Mouse (Mus musculus) neural tube, embryonic 13.5 days (tissue): ENCODE results near the gene Gkn3. TPM values are rescaled to one million over a fixed set of nuclear protein-coding genes. Genes with fewer than 3 reads are reported as not detected.

Source experiments
- ATAC-seq: fragments of 200-750 bp; cut with Nextera tagmentation; 2 replicates; pipeline ENCODE4 v1.8.0; 2017; ENCODE audit warnings: low read depth, mild to moderate bottlenecking, moderate TSS enrichment, moderate library complexity
- H3K27ac ChIP-seq: fragments of 300-500 bp; sonication (generic); replicated peaks from 2 replicates; pipeline ENCODE4 v1.5.1; 2015; ENCODE audit warnings: moderate library complexity, mild to moderate bottlenecking, inconsistent platforms
- H3K27me3 ChIP-seq: fragments of 300-500 bp; sonication (generic); 2 replicates; pipeline ENCODE4 v1.6.1; 2015; ENCODE audit warnings: mild to moderate bottlenecking, inconsistent platforms
- H3K36me3 ChIP-seq: fragments of 300-500 bp; sonication (generic); 2 replicates; pipeline ENCODE4 v1.6.1; 2015; ENCODE audit warnings: mild to moderate bottlenecking, inconsistent platforms
- H3K4me1 ChIP-seq: fragments of 300-500 bp; sonication (generic); replicated peaks from 2 replicates; pipeline ENCODE4 v1.6.1; 2015; ENCODE audit warnings: inconsistent platforms
- H3K4me2 ChIP-seq: fragments of 300-500 bp; sonication (generic); 2 replicates; pipeline ENCODE4 v1.6.1; 2015; ENCODE audit warnings: inconsistent platforms, mild to moderate bottlenecking, moderate library complexity
- H3K4me3 ChIP-seq: fragments of 300-500 bp; sonication (generic); 2 replicates; pipeline ENCODE4 v1.5.1; 2015; ENCODE audit warnings: mild to moderate bottlenecking, inconsistent platforms
- H3K9ac ChIP-seq: fragments of 300-500 bp; sonication (generic); 2 replicates; pipeline ENCODE4 v1.6.1; 2015; ENCODE audit warnings: moderate library complexity, mild to moderate bottlenecking, inconsistent platforms
- H3K9me3 ChIP-seq: fragments of 300-500 bp; sonication (generic); 2 replicates; pipeline ENCODE4 v1.6.1; 2016; ENCODE audit warnings: inconsistent platforms
- WGBS: fragments of 180-500 bp; shearing (Covaris S2); methylation state at CpG from one replicate; pipeline ENCODE4 v1.1.7; 2015; 5-methylcytosine and 5-hydroxymethylcytosine counted together
- polyA plus RNA-seq: library from polyadenylated mRNA; unstranded; fragments of >200 nt; fragmentation: Nextera tagmentation; extraction: Ambion mirVana; gene quantifications from 2 replicates; pipeline ENCODE4 v1.2.1, GENCODE M21; 2015

Gkn3 gene
- not detected in 2 replicates for polyA plus RNA-seq

GRCm38 (mm10) chr6:87388877-87389276 is at the start of gene Gkn3:
Gene Gkn3, minus strand, starts transcription at chr6:87388935.
- peaks cover 16% of the 10 kb centered on the region for H3K4me1 ChIP-seq
- WGBS, result 58% methylated on average over 7 of the region's 7 CpGs
- ATAC-seq, result no peak

DNA sequence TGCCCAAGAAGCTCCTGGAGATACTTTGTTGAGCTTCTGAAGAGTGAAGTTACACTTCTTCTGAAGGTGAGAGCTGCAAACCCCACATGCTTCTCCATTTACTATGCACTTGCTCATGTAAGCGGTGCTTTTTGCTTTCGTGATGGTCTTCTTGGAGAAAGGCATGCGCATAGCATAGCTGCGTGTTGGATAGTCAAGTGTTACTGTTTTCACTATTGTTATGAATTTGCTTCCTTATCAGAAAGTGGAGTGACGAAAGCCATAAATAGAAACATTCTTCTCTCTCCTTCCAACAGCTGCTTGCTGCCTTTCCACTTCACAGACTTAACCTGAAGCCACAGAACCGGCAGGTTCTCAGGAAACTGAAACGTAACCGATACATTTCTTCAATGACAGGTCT is 48.0 kb upstream of the Gkn3 start:
- H3K9me3 ChIP-seq, result no peaks in the 10 kb centered on the region
- no peak overlapping the region for H3K9ac ChIP-seq
- no peaks in the 10 kb centered on the region for H3K36me3 ChIP-seq
- no peak for ATAC-seq
- H3K4me1 ChIP-seq, result no peaks in the 10 kb centered on the region
- no peak overlapping the region for H3K27ac ChIP-seq
- no peaks in the 10 kb centered on the region for H3K27me3 ChIP-seq
- no peak overlapping the region for H3K4me3 ChIP-seq
- no peak overlapping the region for H3K4me2 ChIP-seq
- WGBS, result 92% methylated on average over 8 of the region's 8 CpGs

More at GRCm38 (mm10) chr6:87388877-87389276, at the start of gene Gkn3:
- no peak within 1 kb of the TSS for H3K4me2 ChIP-seq
- H3K27ac ChIP-seq, result no peak within 1 kb of the TSS
- H3K9me3 ChIP-seq, result no peaks in the 10 kb centered on the region
- no peaks in the 10 kb centered on the region for H3K27me3 ChIP-seq
- H3K36me3 ChIP-seq, result no peaks in the 10 kb centered on the region
- H3K4me3 ChIP-seq, result no peak within 1 kb of the TSS
- no peak within 1 kb of the TSS for H3K9ac ChIP-seq

DNA sequence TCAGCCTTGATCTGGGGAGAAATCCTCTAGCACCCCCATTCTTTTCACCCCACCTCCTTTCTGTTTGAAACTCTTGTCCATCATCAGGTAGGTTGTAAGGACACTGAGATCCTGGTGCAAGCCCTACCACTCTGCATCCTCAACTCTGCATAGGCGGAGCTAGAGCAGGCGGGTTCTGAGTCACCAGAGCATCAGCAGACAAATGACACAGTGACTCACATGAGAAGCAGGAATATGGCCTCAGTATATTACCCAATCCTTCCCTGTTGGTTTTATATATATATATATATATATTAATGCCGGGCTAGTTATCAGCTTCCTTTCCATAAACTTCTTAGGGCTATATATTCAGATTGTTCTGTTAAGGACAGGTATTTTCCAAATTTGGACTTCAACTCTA is 47.1 kb upstream of the Gkn3 start:
- 94% methylated on average over 3 of the region's 3 CpGs for WGBS

DNA sequence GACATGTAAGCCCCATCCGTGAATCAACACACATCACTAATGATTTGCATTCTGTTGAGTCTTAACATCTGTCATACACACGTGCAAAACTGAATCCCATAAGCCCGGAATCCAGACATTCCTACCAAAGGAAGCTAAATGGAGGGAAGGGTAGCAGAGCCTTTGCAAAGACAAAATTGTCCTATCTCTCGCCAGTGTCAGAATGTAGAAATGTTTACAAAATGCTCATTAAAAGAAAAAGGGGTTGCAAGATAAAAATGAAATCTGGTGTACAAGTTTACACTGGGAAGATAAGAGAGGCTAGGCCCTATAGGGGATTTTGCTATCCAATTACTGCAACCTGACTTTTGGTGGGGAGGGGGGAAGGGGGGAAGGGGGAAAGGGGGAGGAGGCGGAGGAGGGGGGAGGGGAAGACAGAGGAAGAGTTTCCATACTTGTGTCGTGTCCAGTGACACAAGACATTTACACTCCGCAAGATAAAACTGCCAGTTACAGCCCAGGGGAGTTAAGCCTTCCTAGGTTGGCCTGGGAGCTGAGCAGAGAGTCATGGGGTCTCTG is 39.8 kb upstream of the Gkn3 start, which contains the start of gene Bmp10:
Gene Bmp10 (plus strand): TSS at position 508 of the 558 bp plus-strand sequence.
- Histone ChIP-seq H3K9ac (no peak within 1 kb of the TSS), H3K4me1 (0 out of 2 replicates have a peak, but pooled peaks cover 2% of the 10 kb centered on the region), H3K36me3 (no peaks in the 10 kb centered on the region), H3K4me3 (no peak within 1 kb of the TSS), H3K27me3 (no peaks in the 10 kb centered on the region), H3K27ac (no peak within 1 kb of the TSS), H3K9me3 (no peaks in the 10 kb centered on the region), H3K4me2 (no peak within 1 kb of the TSS)
- WGBS, result 81% methylated on average over 7 of the region's 7 CpGs
- ATAC-seq, result no peak

More for the DNA sequence above, 47.1 kb upstream of the Gkn3 start:
- H3K4me2 ChIP-seq, result no peak overlapping the region
- H3K4me3 ChIP-seq, result no peak overlapping the region
- H3K36me3 ChIP-seq, result no peaks in the 10 kb centered on the region
- no peak for ATAC-seq
- no peaks in the 10 kb centered on the region for H3K27me3 ChIP-seq
- H3K9me3 ChIP-seq, result no peaks in the 10 kb centered on the region
- no peak overlapping the region for H3K9ac ChIP-seq
- no peaks in the 10 kb centered on the region for H3K4me1 ChIP-seq
- H3K27ac ChIP-seq, result no peak overlapping the region

- ATAC-seq, result no peak
- no peaks in the 10 kb centered on the region for H3K9me3 ChIP-seq
- H3K36me3 ChIP-seq, result no peaks in the 10 kb centered on the region
- no peak overlapping the region for H3K9ac ChIP-seq
- H3K4me3 ChIP-seq, result no peak overlapping the region
- 0 out of 2 replicates have a peak, but pooled peaks cover 2% of the 10 kb centered on the region for H3K4me1 ChIP-seq
- 71% methylated on average over 8 of the region's 8 CpGs for WGBS
- no peak overlapping the region for H3K27ac ChIP-seq
- no peak overlapping the region for H3K4me2 ChIP-seq
- no peaks in the 10 kb centered on the region for H3K27me3 ChIP-seq
Measured at GRCm38 (mm10) chr6:87427616-87428015, 38.9 kb upstream of the Gkn3 start.

DNA sequence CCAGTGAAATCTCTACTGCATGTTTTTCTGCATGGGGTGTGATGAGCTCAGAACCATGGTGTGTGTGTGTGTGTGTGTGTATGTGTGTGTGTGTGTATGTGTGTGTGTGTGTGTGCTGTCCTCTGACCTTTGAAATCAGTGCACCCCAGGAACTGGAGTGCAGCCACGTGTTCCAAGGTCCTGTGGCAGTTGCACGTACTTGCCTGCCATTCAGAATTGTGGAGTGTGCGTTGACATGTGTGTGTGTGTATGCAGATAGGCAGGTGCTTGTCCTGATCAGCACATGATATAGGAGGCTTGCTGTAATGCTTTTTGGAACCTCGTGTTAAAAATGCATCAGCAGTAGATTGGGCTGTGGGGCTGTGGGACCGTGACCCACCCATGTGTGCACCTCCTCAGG is 38.2 kb upstream of the Gkn3 start:
- Histone ChIP-seq H3K4me1 (0 out of 2 replicates have a peak, but pooled peaks cover 2% of the 10 kb centered on the region), H3K36me3 (no peaks in the 10 kb centered on the region), H3K4me2 (no peak overlapping the region), H3K9me3 (no peaks in the 10 kb centered on the region), H3K27ac (no peak overlapping the region), H3K4me3 (no peak overlapping the region), H3K27me3 (no peaks in the 10 kb centered on the region), H3K9ac (no peak overlapping the region)
- WGBS, result 83% methylated on average over 5 of the region's 5 CpGs
- ATAC-seq, result no peak

DNA sequence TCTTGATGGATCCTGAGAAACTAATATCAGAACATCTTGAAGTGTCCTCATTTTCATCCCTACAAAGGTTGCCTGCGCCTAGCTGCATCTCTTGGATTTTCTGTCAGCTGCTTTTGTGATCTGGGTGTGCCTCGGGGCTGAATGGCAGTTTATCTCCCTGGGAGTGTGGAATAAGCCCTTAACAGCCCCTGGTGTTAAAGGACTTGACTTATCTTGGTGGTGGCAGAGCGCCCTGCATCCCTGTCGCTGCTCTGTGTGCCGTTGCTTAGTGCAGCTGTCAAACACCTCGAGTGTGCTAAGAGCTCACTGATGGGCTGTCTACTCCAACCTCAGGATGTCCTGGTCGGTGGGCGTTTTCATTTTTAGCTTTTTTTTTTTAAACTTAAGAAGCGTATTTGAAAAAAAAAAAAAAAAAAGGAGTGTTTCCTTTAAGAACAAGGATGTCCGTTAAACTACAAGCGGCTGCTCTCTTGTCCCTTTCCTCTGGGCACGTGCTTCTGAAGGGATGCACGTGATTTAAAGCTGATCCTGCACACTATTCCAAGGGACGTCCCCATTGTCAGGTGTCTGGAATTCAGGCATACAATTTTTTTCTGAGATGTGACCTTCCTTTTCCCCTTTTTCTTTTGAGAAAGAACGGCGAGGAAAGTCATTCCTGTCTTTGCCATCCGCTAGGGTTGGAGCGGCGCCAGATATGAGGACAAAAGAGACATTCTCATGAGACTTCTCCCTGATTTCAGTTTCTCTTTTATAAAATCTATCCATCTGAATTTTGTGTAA is 35.5 kb upstream of the Gkn3 start:
- H3K4me1 ChIP-seq, result 0 out of 2 replicates have a peak, but pooled peaks cover 2% of the 10 kb centered on the region
- H3K36me3 ChIP-seq, result no peaks in the 10 kb centered on the region
- no peak overlapping the region for H3K27ac ChIP-seq
- 51% methylated on average over 19 of the region's 19 CpGs for WGBS
- no peaks in the 10 kb centered on the region for H3K9me3 ChIP-seq
- no peak for ATAC-seq
- peak overlapping the region; percentile 15; the same call in 1 of the 2 replicates for H3K4me3 ChIP-seq
- no peaks in the 10 kb centered on the region for H3K27me3 ChIP-seq
- 0 out of 2 replicates have a peak overlapping the region, but pooled peaks have one; percentile 41 for H3K9ac ChIP-seq
- peak overlapping the region; percentile 38 for H3K4me2 ChIP-seq

GRCm38 (mm10) chr6:87422304-87422703 is 33.6 kb upstream of the Gkn3 start:
- no peak overlapping the region for H3K27ac ChIP-seq
- no peak overlapping the region for H3K4me3 ChIP-seq
- 88% methylated on average over 7 of the region's 7 CpGs for WGBS
- H3K36me3 ChIP-seq, result no peaks in the 10 kb centered on the region
- ATAC-seq, result no peak
- no peak overlapping the region for H3K4me2 ChIP-seq
- no peaks in the 10 kb centered on the region for H3K27me3 ChIP-seq
- H3K9ac ChIP-seq, result no peak overlapping the region
- H3K4me1 ChIP-seq, result 0 out of 2 replicates have a peak, but pooled peaks cover 2% of the 10 kb centered on the region
- H3K9me3 ChIP-seq, result no peaks in the 10 kb centered on the region

- H3K4me3 ChIP-seq, result no peak overlapping the region
- peaks cover 13% of the 10 kb centered on the region for H3K4me1 ChIP-seq
- no peak overlapping the region for H3K27ac ChIP-seq
- H3K27me3 ChIP-seq, result no peaks in the 10 kb centered on the region
- H3K4me2 ChIP-seq, result no peak overlapping the region
- H3K9me3 ChIP-seq, result no peaks in the 10 kb centered on the region
- no peaks in the 10 kb centered on the region for H3K36me3 ChIP-seq
- ATAC-seq, result peak; percentile 86
- WGBS, result 15% methylated on average over 3 of the region's 3 CpGs
- H3K9ac ChIP-seq, result no peak overlapping the region
Measured at GRCm38 (mm10) chr6:87412011-87412410, 23.3 kb upstream of the Gkn3 start.

DNA sequence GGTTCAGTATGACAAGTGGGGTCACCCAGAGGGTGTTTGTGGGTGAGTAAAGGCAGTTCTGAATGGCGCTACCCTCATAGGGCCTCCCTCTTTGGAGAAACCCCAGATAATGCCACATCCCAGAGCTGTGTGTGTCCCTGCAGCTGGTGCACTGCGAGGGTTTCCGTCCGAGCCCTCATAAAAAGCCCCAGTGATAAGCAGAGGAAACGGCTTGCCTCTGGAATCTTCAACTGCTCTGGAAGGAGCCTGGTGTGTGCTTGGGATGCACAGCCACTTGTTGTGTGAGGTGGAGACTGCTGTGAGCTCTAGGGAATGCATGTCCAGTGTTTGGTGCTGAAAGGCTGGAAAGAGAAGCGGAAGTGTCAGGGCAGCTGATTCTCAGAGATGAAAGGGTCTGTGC is 12.7 kb upstream of the Gkn3 start:
- Histone ChIP-seq H3K4me1 (no peaks in the 10 kb centered on the region), H3K36me3 (no peaks in the 10 kb centered on the region), H3K9ac (no peak overlapping the region), H3K27ac (no peak overlapping the region), H3K4me2 (no peak overlapping the region), H3K27me3 (no peaks in the 10 kb centered on the region), H3K9me3 (no peaks in the 10 kb centered on the region), H3K4me3 (no peak overlapping the region)
- WGBS, result 81% methylated on average over 6 of the region's 6 CpGs
- no peak for ATAC-seq

DNA sequence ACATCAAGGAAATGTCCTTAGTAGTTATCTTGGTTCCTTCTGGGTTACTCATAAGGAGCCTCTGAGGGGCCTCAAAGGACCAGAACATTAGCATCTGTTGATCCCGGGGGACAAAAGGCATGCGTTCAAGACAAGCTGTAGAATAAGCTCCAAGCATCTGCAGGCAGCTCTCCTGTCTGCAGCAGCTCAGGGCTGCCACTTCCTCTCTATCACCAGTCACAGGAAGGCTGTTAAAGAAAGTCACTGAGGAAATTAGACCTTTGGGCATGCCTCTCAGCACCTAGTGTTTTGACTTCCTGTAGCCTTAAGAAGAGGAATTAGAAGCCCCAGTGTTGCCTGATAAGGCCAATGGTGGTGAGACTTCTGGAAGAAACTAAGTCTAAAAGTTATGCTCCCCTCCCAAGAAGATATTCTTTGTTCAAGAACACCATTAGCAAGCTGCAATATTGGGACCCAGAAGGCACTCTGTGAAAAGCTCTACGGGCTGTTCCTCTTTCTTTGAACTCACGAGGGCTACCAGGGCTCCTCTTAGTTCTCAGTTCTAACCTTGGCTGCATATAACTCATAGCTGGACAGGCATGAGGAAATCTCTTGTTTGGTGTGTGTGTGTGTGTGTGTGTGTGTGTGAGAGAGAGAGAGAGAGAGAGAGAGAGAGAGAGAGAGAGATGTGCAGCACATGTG is 11.3 kb upstream of the Gkn3 start:
- no peak overlapping the region for H3K4me3 ChIP-seq
- WGBS, result 73% methylated on average over 4 of the region's 4 CpGs
- H3K27ac ChIP-seq, result no peak overlapping the region
- H3K36me3 ChIP-seq, result no peaks in the 10 kb centered on the region
- H3K9ac ChIP-seq, result no peak overlapping the region
- no peak for ATAC-seq
- no peaks in the 10 kb centered on the region for H3K4me1 ChIP-seq
- no peaks in the 10 kb centered on the region for H3K9me3 ChIP-seq
- no peaks in the 10 kb centered on the region for H3K27me3 ChIP-seq
- no peak overlapping the region for H3K4me2 ChIP-seq

- Histone ChIP-seq H3K4me2 (no peak overlapping the region), H3K4me3 (no peak overlapping the region), H3K9me3 (no peaks in the 10 kb centered on the region), H3K36me3 (no peaks in the 10 kb centered on the region), H3K27me3 (no peaks in the 10 kb centered on the region), H3K4me1 (no peaks in the 10 kb centered on the region), H3K27ac (no peak overlapping the region), H3K9ac (no peak overlapping the region)
- no peak for ATAC-seq
- WGBS, result 3% methylated on average over 5 of the region's 5 CpGs
Measured at GRCm38 (mm10) chr6:87399137-87399536, 10.4 kb upstream of the Gkn3 start.
